Mouse (Mus musculus) liver, embryonic 13.5 days (tissue): ENCODE measurements around the gene Tenm4. TPM values are rescaled to one million over a fixed set of nuclear protein-coding genes. Genes with fewer than 3 reads are reported as not detected.

Experiments
- ATAC-seq: fragments of 200-750 bp; cut with Nextera tagmentation; 2 replicates; pipeline ENCODE4 v1.8.0; 2017; ENCODE audit warnings: low read depth, mild to moderate bottlenecking, moderate number of reproducible peaks, moderate library complexity
- DNase-seq: peaks from one replicate; pipeline ENCODE4 v3.0.0; 2022
- H3K27ac ChIP-seq: fragments of 300-500 bp; sonication (generic); 2 replicates; pipeline ENCODE4 v1.5.1; 2015; ENCODE audit warnings: moderate library complexity, mild to moderate bottlenecking, inconsistent platforms
- H3K27me3 ChIP-seq: fragments of 300-500 bp; sonication (generic); 2 replicates; pipeline ENCODE4 v1.6.1; 2015; ENCODE audit warnings: mild to moderate bottlenecking, inconsistent platforms
- H3K36me3 ChIP-seq: fragments of 300-500 bp; sonication (generic); 2 replicates; pipeline ENCODE4 v1.6.1; 2015; ENCODE audit warnings: mild to moderate bottlenecking, inconsistent platforms
- H3K4me1 ChIP-seq: fragments of 300-500 bp; sonication (generic); replicated peaks from 2 replicates; pipeline ENCODE4 v1.6.1; 2015; ENCODE audit warnings: inconsistent platforms
- H3K4me2 ChIP-seq: fragments of 300-500 bp; sonication (generic); 2 replicates; pipeline ENCODE4 v1.6.1; 2015; ENCODE audit warnings: inconsistent platforms, mild to moderate bottlenecking, moderate library complexity
- H3K4me3 ChIP-seq: fragments of 300-500 bp; sonication (generic); replicated peaks from 2 replicates; pipeline ENCODE4 v1.5.1; 2015; ENCODE audit warnings: mild to moderate bottlenecking, inconsistent platforms
- H3K9ac ChIP-seq: fragments of 300-500 bp; sonication (generic); 2 replicates; pipeline ENCODE4 v1.6.1; 2015; ENCODE audit warnings: mild to moderate bottlenecking, inconsistent platforms
- H3K9me3 ChIP-seq: fragments of 300-500 bp; sonication (generic); replicated peaks from 2 replicates; pipeline ENCODE4 v1.6.1; 2016; ENCODE audit warnings: inconsistent platforms
- WGBS: fragments of 180-500 bp; shearing (Covaris S2); methylation state at CpG from one replicate; pipeline ENCODE4 v1.1.7; 2015; ENCODE audit not compliant: insufficient replicate concordance; 5-methylcytosine and 5-hydroxymethylcytosine counted together
- polyA plus RNA-seq: library from polyadenylated mRNA; unstranded; fragments of >200 nt; fragmentation: Nextera tagmentation; extraction: Ambion mirVana; gene quantifications from 2 replicates; pipeline ENCODE4 v1.2.1, GENCODE M21; 2015

The Tenm4 gene
- polyA plus RNA-seq, 1 experiment from 2014 or later, result 0.47 TPM

- Histone ChIP-seq H3K4me2 (no peak overlapping the region), H3K36me3 (no peaks in the 10 kb centered on the region), H3K4me1 (peaks cover 6% of the 10 kb centered on the region; the same call in 1 of the 2 replicates), H3K9ac (no peak overlapping the region), H3K27me3 (peaks cover 49% of the 10 kb centered on the region), H3K27ac (no peak overlapping the region), H3K4me3 (no peak overlapping the region), H3K9me3 (no peaks in the 10 kb centered on the region)
- no peak for ATAC-seq
- WGBS, result 42% methylated on average over 3 of the region's 3 CpGs
- DNase-seq, result no peak
Observed at GRCm38 (mm10) chr7:96207071-96207470, 36.0 kb downstream of the Tenm4 start.

- Histone ChIP-seq H3K27ac (no peak overlapping the region), H3K4me1 (peaks cover 10% of the 10 kb centered on the region; the same call in 1 of the 2 replicates), H3K9me3 (no peaks in the 10 kb centered on the region), H3K36me3 (no peaks in the 10 kb centered on the region), H3K27me3 (peaks cover 78% of the 10 kb centered on the region), H3K9ac (0 out of 2 replicates have a peak overlapping the region, but pooled peaks have one; percentile 6), H3K4me2 (peak overlapping the region; percentile 69), H3K4me3 (peak overlapping the region; percentile 46)
- ATAC-seq (no peak), DNase-seq (no peak)
- 2% methylated on average over 63 of the region's 75 CpGs for WGBS
Observed at GRCm38 (mm10) chr7:96209783-96210524, 38.9 kb downstream of the Tenm4 start.

- Histone ChIP-seq H3K27me3 (peaks cover 84% of the 10 kb centered on the region), H3K4me2 (peak overlapping the region; percentile 69), H3K27ac (no peak overlapping the region), H3K4me1 (peaks cover 10% of the 10 kb centered on the region; the same call in 1 of the 2 replicates), H3K36me3 (no peaks in the 10 kb centered on the region), H3K9me3 (no peaks in the 10 kb centered on the region), H3K9ac (0 out of 2 replicates have a peak overlapping the region, but pooled peaks have one; percentile 6), H3K4me3 (peak overlapping the region; percentile 46)
- WGBS, result under 1% methylated on average over 61 of the region's 62 CpGs
- ATAC-seq, result no peak
- no peak for DNase-seq
Observed at GRCm38 (mm10) chr7:96210525-96211369, 39.7 kb downstream of the Tenm4 start.

GRCm38 (mm10) chr7:96211618-96212021 lies 40.6 kb downstream of the Tenm4 start:
- no peak overlapping the region for H3K4me3 ChIP-seq
- no peak overlapping the region for H3K9ac ChIP-seq
- peaks cover 10% of the 10 kb centered on the region; the same call in 1 of the 2 replicates for H3K4me1 ChIP-seq
- no peak for DNase-seq
- 2% methylated on average over 17 of the region's 17 CpGs for WGBS
- no peak for ATAC-seq
- H3K27ac ChIP-seq, result no peak overlapping the region
- peak overlapping the region; percentile 69 for H3K4me2 ChIP-seq
- peaks cover 88% of the 10 kb centered on the region for H3K27me3 ChIP-seq
- H3K9me3 ChIP-seq, result no peaks in the 10 kb centered on the region
- no peaks in the 10 kb centered on the region for H3K36me3 ChIP-seq

GRCm38 (mm10) chr7:96212224-96212591 lies 41.2 kb downstream of the Tenm4 start:
- Histone ChIP-seq H3K27ac (no peak overlapping the region), H3K4me3 (peak overlapping the region; percentile 42; the same call in 1 of the 2 replicates), H3K9me3 (no peaks in the 10 kb centered on the region), H3K4me2 (peak overlapping the region; percentile 69), H3K36me3 (no peaks in the 10 kb centered on the region), H3K4me1 (peaks cover 10% of the 10 kb centered on the region; the same call in 1 of the 2 replicates), H3K9ac (no peak overlapping the region), H3K27me3 (peaks cover 87% of the 10 kb centered on the region)
- DNase-seq (no peak), ATAC-seq (no peak)
- WGBS, result 3% methylated on average over 9 of the region's 9 CpGs

- WGBS, result under 1% methylated on average over 48 of the region's 48 CpGs
- peaks cover 81% of the 10 kb centered on the region for H3K27me3 ChIP-seq
- H3K9me3 ChIP-seq, result no peaks in the 10 kb centered on the region
- H3K4me3 ChIP-seq, result peak overlapping the region; percentile 42
- H3K4me1 ChIP-seq, result peaks cover 10% of the 10 kb centered on the region; the same call in 1 of the 2 replicates
- H3K9ac ChIP-seq, result no peak overlapping the region
- DNase-seq, result no peak
- H3K27ac ChIP-seq, result no peak overlapping the region
- H3K36me3 ChIP-seq, result no peaks in the 10 kb centered on the region
- peak; percentile 15 for ATAC-seq
- H3K4me2 ChIP-seq, result peak overlapping the region; percentile 69
Observed at GRCm38 (mm10) chr7:96212592-96213541, 41.8 kb downstream of the Tenm4 start.

- Histone ChIP-seq H3K9me3 (no peaks in the 10 kb centered on the region), H3K27ac (no peak overlapping the region), H3K9ac (no peak overlapping the region), H3K36me3 (no peaks in the 10 kb centered on the region), H3K4me3 (no peak overlapping the region), H3K4me2 (peak overlapping the region; percentile 69), H3K4me1 (peaks cover 10% of the 10 kb centered on the region; the same call in 1 of the 2 replicates), H3K27me3 (peaks cover 73% of the 10 kb centered on the region)
- 13% methylated on average over 9 of the region's 10 CpGs for WGBS
- DNase-seq (no peak), ATAC-seq (no peak)
Observed at GRCm38 (mm10) chr7:96213741-96214140, 42.7 kb downstream of the Tenm4 start.

GRCm38 (mm10) chr7:96214876-96215275 lies 43.8 kb downstream of the Tenm4 start:
- ATAC-seq (no peak), DNase-seq (no peak)
- Histone ChIP-seq H3K9me3 (no peaks in the 10 kb centered on the region), H3K36me3 (no peaks in the 10 kb centered on the region), H3K4me3 (no peak overlapping the region), H3K4me2 (no peak overlapping the region), H3K9ac (no peak overlapping the region), H3K27me3 (peaks cover 61% of the 10 kb centered on the region), H3K4me1 (peaks cover 10% of the 10 kb centered on the region; the same call in 1 of the 2 replicates), H3K27ac (no peak overlapping the region)
- 44% methylated on average over 2 of the region's 2 CpGs for WGBS

- Histone ChIP-seq H3K9ac (no peak overlapping the region), H3K4me3 (no peak overlapping the region), H3K4me2 (no peak overlapping the region), H3K27me3 (peaks cover 50% of the 10 kb centered on the region), H3K27ac (no peak overlapping the region), H3K9me3 (no peaks in the 10 kb centered on the region), H3K36me3 (no peaks in the 10 kb centered on the region), H3K4me1 (peaks cover 10% of the 10 kb centered on the region; the same call in 1 of the 2 replicates)
- 53% methylated on average over 5 of the region's 5 CpGs for WGBS
- ATAC-seq, result no peak
- no peak for DNase-seq
Observed at GRCm38 (mm10) chr7:96215894-96216509, 45.0 kb downstream of the Tenm4 start.

GRCm38 (mm10) chr7:96219386-96219785 lies 48.3 kb downstream of the Tenm4 start:
- WGBS, result 73% methylated on average over 1 of the region's 2 CpGs
- no peak for ATAC-seq

More at GRCm38 (mm10) chr7:96219386-96219785, 48.3 kb downstream of the Tenm4 start:
- Histone ChIP-seq H3K4me1 (no peaks in the 10 kb centered on the region), H3K27me3 (peaks cover 16% of the 10 kb centered on the region), H3K4me2 (no peak overlapping the region), H3K36me3 (no peaks in the 10 kb centered on the region), H3K9me3 (no peaks in the 10 kb centered on the region), H3K27ac (no peak overlapping the region), H3K9ac (no peak overlapping the region), H3K4me3 (no peak overlapping the region)
- no peak for DNase-seq
